Mouse (Mus musculus) liver, postnatal 0 days (tissue): Measurements from ENCODE around the gene Gm9837. TPM values are rescaled to one million over a fixed set of nuclear protein-coding genes. Genes with fewer than 3 reads are reported as not detected.

Experiments used
- ATAC-seq: fragments of 200-750 bp; cut with Nextera tagmentation; 2 replicates; pipeline ENCODE4 v1.8.0; 2017; ENCODE audit warnings: mild to moderate bottlenecking, moderate library complexity
- DNase-seq: peaks from one replicate; pipeline ENCODE4 v3.0.0-alpha.2; 2016
- H3K27ac ChIP-seq: fragments of 300-500 bp; sonication (generic); 2 replicates; pipeline ENCODE4 v1.5.1; 2014; ENCODE audit warnings: antibody characterized with exemption, moderate library complexity, mild to moderate bottlenecking, low read depth
- H3K27me3 ChIP-seq: fragments of 300-500 bp; sonication (generic); 2 replicates; pipeline ENCODE4 v1.6.1; 2014; ENCODE audit warnings: low read length, control low read depth, mixed read lengths; ENCODE audit not compliant: insufficient read depth
- H3K36me3 ChIP-seq: fragments of 300-500 bp; sonication (generic); replicated peaks from 2 replicates; pipeline ENCODE4 v1.6.1; 2014; ENCODE audit warnings: mild to moderate bottlenecking, control low read depth, low read length, moderate library complexity, mixed read lengths; ENCODE audit not compliant: insufficient read depth
- H3K4me1 ChIP-seq: fragments of 300-500 bp; sonication (generic); 2 replicates; pipeline ENCODE4 v1.6.1; 2014; ENCODE audit warnings: antibody characterized with exemption, mild to moderate bottlenecking, control low read depth; ENCODE audit not compliant: insufficient read depth
- H3K4me2 ChIP-seq: fragments of 300-500 bp; sonication (generic); 2 replicates; pipeline ENCODE4 v1.6.1; 2014; ENCODE audit warnings: low read depth, mild to moderate bottlenecking, low read length, moderate library complexity, mixed read lengths
- H3K4me3 ChIP-seq: fragments of 300-500 bp; sonication (generic); 2 replicates; pipeline ENCODE4 v1.5.1; 2014; ENCODE audit warnings: low read depth, low read length
- H3K9ac ChIP-seq: fragments of 300-500 bp; sonication (generic); replicated peaks from 2 replicates; pipeline ENCODE4 v1.6.1; 2014; ENCODE audit warnings: mild to moderate bottlenecking, moderate library complexity
- H3K9me3 ChIP-seq: fragments of 300-500 bp; sonication (generic); 2 replicates; pipeline ENCODE4 v1.6.1; 2016; ENCODE audit warnings: mild to moderate bottlenecking, control low read depth, low read length, mixed read lengths
- CTCF ChIP-seq: sonication (generic); IDR thresholded peaks from 2 replicates; pipeline ENCODE4 v1.5.1; 2016; ENCODE audit warnings: antibody characterized with exemption, low read depth
- EP300 ChIP-seq: IDR thresholded peaks from 2 replicates; pipeline ENCODE4 v1.6.1; 2016; ENCODE audit warnings: antibody characterized with exemption, low read depth, mild to moderate bottlenecking
- WGBS: fragments of 180-500 bp; shearing (Covaris S2); extraction: QIAGEN DNeasy Blood & Tissue Kit; methylation state at CpG from one replicate; pipeline ENCODE4 v1.1.7; 2014; ENCODE audit not compliant: insufficient replicate concordance; 5-methylcytosine and 5-hydroxymethylcytosine counted together
- polyA plus RNA-seq: library from polyadenylated mRNA; unstranded; fragments of >200 nt; fragmentation: Nextera tagmentation; extraction: Ambion mirVana; gene quantifications from 2 replicates; pipeline ENCODE4 v1.2.1, GENCODE M21; 2015

The Gm9837 gene
- polyA plus RNA-seq, 1 experiment from 2014 or later, result not detected

DNA sequence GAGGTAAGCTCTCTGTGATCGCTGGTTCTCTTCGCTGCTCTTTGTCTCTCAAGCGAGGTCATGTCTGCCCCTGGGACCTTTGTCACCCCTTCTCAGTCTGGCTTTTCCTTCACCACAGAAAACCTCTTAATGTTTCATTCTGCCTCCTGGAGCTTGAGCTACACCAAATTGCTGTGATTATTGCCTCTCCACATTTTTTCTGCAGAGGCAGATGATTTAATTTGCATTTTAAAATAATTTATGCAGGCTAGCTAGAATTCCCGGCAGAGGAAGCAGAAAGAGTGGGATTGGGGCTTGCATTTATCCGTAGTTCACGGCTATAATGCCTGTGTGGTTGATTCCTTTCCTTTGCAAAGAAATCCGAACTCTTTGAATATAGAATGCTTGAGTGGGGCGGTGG, 5.3 kb upstream of the Gm9837 start:
- ATAC-seq, result no peak
- peaks cover 13% of the 10 kb centered on the region for H3K4me1 ChIP-seq

DNA sequence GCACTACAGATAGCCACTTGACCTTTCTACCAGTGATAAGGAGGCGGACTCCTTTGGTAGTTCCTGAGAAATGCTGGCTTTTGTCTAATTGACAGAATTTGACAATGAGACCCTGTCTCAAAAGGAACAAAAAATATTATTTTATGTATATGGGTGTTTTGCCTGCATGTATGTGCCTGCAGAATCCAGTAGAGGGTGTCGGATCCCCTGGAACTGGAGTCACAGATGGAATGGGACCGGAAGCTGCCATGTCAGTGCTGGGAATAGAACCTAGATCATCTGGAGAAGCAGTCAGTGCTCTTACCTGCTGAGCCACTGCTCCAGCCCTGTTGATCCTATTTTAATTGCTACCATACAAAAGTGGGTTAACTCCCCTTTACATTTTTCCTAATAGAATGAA, 2.4 kb upstream of the Gm9837 start:
- peaks cover 4% of the 10 kb centered on the region; the same call in 1 of the 2 replicates for H3K4me1 ChIP-seq
- ATAC-seq, result no peak
- H3K27ac ChIP-seq, result no peak overlapping the region
- H3K4me3 ChIP-seq, result no peak overlapping the region
- no peaks in the 10 kb centered on the region for H3K9me3 ChIP-seq
- no peaks in the 10 kb centered on the region for H3K36me3 ChIP-seq
- H3K9ac ChIP-seq, result no peak overlapping the region
- TF ChIP-seq CTCF, result peak; percentile 48
- no peak for TF ChIP-seq EP300
- 81% methylated on average over 3 of the region's 3 CpGs for WGBS
- H3K27me3 ChIP-seq, result peaks cover 41% of the 10 kb centered on the region
- no peak for DNase-seq
- no peak overlapping the region for H3K4me2 ChIP-seq

More for the DNA sequence above, 5.3 kb upstream of the Gm9837 start:
- no peak overlapping the region for H3K27ac ChIP-seq
- H3K4me2 ChIP-seq, result no peak overlapping the region
- H3K36me3 ChIP-seq, result no peaks in the 10 kb centered on the region; the same call in 1 of the 2 replicates
- H3K4me3 ChIP-seq, result no peak overlapping the region
- no peaks in the 10 kb centered on the region for H3K9me3 ChIP-seq
- WGBS, result 41% methylated on average over 8 of the region's 8 CpGs
- no peak overlapping the region for H3K9ac ChIP-seq
- DNase-seq, result no peak
- TF ChIP-seq CTCF, result no peak
- no peak for TF ChIP-seq EP300
- peaks cover 62% of the 10 kb centered on the region for H3K27me3 ChIP-seq

DNA sequence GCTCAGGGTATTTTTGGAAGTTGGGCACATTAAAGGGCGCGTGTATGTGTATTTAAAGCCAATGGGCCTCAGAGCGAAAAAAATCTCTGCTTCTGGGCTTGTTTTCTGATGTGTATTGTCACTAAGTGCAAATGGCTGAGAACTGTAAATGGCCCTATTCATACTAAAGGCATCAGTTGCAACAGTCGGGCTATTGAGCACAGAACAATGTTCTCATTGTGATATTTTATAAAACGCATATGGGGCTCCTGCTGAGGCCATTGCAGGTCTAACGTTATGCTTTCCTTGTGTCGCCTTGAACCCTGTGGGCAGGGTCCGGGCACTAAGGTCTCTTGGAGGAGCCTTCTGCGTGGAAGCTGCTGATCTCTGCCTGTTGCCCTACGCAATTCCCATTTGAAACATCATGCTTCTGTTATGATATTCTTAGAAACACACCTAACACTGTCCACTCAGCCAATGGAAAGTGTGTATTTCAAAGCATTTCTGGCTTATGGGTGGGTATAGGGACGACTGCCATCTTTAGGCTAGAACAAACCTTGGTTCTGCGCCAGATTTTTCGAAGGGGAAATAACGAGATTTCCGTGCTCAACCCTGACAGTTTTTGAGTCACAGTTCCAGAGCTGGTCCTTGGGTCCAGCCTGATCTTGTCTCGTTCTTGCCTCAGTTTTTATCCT, 848 bp downstream of the Gm9837 start:
- Histone ChIP-seq H3K9me3 (no peaks in the 10 kb centered on the region), H3K36me3 (no peaks in the 10 kb centered on the region), H3K27ac (no peak overlapping the region), H3K4me2 (no peak overlapping the region), H3K9ac (no peak overlapping the region), H3K4me1 (peaks cover 4% of the 10 kb centered on the region; the same call in 1 of the 2 replicates), H3K27me3 (peaks cover 32% of the 10 kb centered on the region), H3K4me3 (no peak overlapping the region)
- 42% methylated on average over 16 of the region's 16 CpGs for WGBS
- TF ChIP-seq CTCF (no peak), EP300 (no peak)
- DNase-seq, result no peak
- ATAC-seq, result 0 out of 2 replicates have a peak, but pooled peaks have one; percentile 9

DNA sequence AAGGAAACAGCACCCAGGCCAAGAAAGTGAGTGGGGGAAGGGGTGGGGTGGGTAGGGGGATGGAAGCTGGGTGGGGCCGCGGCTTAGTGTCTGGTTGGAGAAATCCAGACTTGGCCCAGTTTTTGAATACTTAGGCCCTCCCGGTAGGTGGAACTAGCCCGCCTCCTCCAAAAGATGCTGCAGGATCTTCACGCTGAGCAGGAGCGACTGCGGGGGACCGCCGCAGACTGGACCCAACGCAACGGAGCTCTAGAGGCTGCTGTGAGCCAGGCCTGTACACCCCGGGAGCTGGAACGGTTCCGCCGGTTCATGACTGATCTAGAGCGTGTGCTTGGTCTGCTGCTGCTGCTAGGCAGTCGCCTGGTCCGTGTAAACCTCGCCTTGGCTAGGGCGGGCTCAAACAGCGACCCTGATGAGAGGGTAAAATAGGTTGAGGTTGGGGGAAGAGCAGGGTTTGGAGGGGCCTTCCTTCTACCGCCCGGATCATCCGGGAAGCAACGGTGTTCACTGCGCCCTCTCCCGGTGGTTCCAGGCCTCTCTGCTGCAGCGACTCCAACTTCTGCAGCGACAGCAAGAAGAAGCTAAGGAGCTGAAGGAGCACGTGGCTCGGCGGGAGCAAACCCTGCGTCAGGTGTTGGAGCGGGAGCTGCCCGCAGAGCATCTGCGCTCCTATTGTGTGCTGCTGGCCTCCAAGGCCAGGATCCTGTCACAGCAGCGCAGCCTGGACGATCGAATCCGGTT, 3.9 kb downstream of the Gm9837 start:
- DNase-seq (peak; percentile 78), ATAC-seq (no peak)
- peak overlapping the region; percentile 59 for H3K4me2 ChIP-seq
- H3K4me3 ChIP-seq, result 0 out of 2 replicates have a peak overlapping the region, but pooled peaks have one; percentile 13
- 24% methylated on average over 40 of the region's 40 CpGs for WGBS
- H3K27me3 ChIP-seq, result peaks cover 46% of the 10 kb centered on the region
- H3K27ac ChIP-seq, result no peak overlapping the region
- peaks cover 17% of the 10 kb centered on the region for H3K4me1 ChIP-seq
- no peak overlapping the region for H3K9ac ChIP-seq
- H3K36me3 ChIP-seq, result no peaks in the 10 kb centered on the region; the same call in 1 of the 2 replicates
- no peak for TF ChIP-seq EP300
- TF ChIP-seq CTCF, result peak; percentile 80
- no peaks in the 10 kb centered on the region for H3K9me3 ChIP-seq

DNA sequence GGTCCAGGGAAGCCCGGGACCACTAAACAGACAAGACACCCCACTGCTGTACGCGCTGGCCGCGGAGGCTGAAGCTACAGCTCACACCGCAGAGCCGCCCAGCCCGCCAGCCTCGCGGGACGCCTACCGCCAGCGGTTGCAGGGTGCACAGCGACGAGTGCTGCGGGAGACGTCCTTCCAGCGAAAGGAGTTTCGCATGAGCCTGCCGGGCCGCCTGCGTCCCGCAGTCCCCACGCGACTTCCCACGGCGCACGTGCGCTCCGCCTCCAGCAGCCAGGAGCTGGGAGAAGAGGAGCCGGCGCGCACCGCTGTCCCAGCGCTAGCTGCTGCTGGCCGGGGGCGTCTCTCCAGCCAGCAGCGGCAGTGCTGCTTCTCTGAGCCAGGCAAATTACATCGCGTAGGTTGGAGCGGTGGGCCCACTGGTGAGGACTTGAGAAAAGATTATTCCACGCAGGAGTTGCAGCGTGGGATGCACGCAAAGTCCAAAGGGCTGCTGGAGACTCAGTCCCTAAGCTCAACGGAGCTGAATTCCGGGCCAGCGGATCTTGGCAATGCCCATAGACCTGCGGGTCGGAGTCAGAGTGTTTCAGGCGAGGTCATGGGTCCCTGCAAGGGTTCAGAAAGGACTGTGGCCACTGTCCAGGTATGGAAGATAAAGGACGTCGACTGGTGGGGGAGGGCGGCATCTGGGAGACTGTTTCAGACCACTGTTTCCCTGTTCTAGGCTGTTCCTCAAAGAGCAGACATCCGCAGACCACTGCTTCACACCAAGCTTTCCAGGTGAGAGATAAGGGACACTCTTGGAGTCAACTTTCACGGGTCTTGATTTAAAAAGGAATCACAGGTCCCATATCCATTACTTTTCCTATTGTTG, 6.5 kb downstream of the Gm9837 start:
- TF ChIP-seq CTCF (no peak), EP300 (no peak)
- H3K4me1 ChIP-seq, result peaks cover 13% of the 10 kb centered on the region
- H3K9me3 ChIP-seq, result no peaks in the 10 kb centered on the region
- no peak for ATAC-seq
- no peak overlapping the region for H3K9ac ChIP-seq
- DNase-seq, result no peak
- H3K36me3 ChIP-seq, result no peaks in the 10 kb centered on the region; the same call in 1 of the 2 replicates
- 18% methylated on average over 55 of the region's 55 CpGs for WGBS
- no peak overlapping the region for H3K27ac ChIP-seq
- H3K4me2 ChIP-seq, result peak overlapping the region; percentile 58
- H3K27me3 ChIP-seq, result peaks cover 34% of the 10 kb centered on the region
- peak overlapping the region; percentile 25 for H3K4me3 ChIP-seq
